Mouse (Mus musculus) megakaryocyte, embryonic 14.5 days (primary cell): ENCODE data around the gene Parp9. TPM values are rescaled to one million over a fixed set of nuclear protein-coding genes. Genes with fewer than 3 reads are reported as not detected.
"Not testable (repeated sequence)": the region's sequence is repeated elsewhere in the genome, so short reads cannot be mapped to it uniquely, and the experiment has no call there.

Experiments used
- H3K27me3 ChIP-seq: replicated peaks from 2 replicates; pipeline ENCODE3; 2012; ENCODE audit warnings: inconsistent platforms
- H3K36me3 ChIP-seq: replicated peaks from 2 replicates; pipeline ENCODE3; 2012; ENCODE audit warnings: low read length, inconsistent platforms, mixed read lengths
- H3K4me1 ChIP-seq: 2 replicates; pipeline ENCODE4 v1.6.1; 2012; ENCODE audit warnings: inconsistent platforms
- H3K4me3 ChIP-seq: replicated peaks from 2 replicates; pipeline ENCODE3; 2012; ENCODE audit warnings: moderate library complexity, mild to moderate bottlenecking, inconsistent platforms
- H3K9me3 ChIP-seq: 2 replicates; pipeline ENCODE4 v1.6.1; 2012; ENCODE audit warnings: inconsistent platforms
- FLI1 ChIP-seq: IDR thresholded peaks from 2 replicates; pipeline ENCODE4 v1.6.1; 2012; ENCODE audit warnings: low read length, inconsistent platforms, mixed read lengths
- GATA1 ChIP-seq: IDR thresholded peaks from 3 replicates; pipeline ENCODE4 v1.6.1; 2012; ENCODE audit warnings: mixed read lengths, low read length, inconsistent platforms, borderline replicate concordance
- polyA plus RNA-seq: library from polyadenylated mRNA; stranded (reverse); fragments of >175 nt; gene quantifications from 2 replicates; pipeline ENCODE4 v1.2.3, GENCODE M21; 2012; ENCODE audit warnings: low replicate concordance; ENCODE audit not compliant: insufficient read depth

Parp9 gene
- polyA plus RNA-seq, 1 experiment: 3.0 TPM

GRCm38 (mm10) chr16:35966411-35967115 lies 28.3 kb downstream of the Parp9 start:
- no peak for TF ChIP-seq GATA1
- Histone ChIP-seq H3K36me3 (peaks cover 83% of the 10 kb centered on the region), H3K9me3 (no peaks in the 10 kb centered on the region)

DNA sequence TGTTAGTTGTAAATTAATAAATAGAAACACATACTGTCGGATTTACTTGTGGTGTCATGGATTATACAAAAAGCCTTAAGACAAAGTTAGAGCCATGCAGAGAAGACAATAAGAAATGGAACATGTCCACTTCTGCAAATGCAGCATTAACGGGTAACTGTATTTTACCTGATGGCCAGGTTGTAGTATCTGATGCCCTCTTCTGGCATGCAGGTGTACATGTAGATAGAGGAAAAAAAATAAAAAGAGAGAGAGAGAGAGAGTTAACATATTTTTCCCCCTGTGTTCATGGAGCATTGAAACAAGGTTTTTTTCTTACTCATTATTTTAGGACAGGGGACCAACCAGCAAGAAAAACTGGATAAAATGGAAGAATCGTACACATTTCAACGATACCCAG lies 29.0 kb downstream of the Parp9 start:
- Histone ChIP-seq H3K27me3 (no peaks in the 10 kb centered on the region), H3K9me3 (no peaks in the 10 kb centered on the region), H3K36me3 (peaks cover 85% of the 10 kb centered on the region), H3K4me1 (no peaks in the 10 kb centered on the region; the same call in 1 of the 2 replicates), H3K4me3 (no peak overlapping the region)
- TF ChIP-seq GATA1 (no peak), FLI1 (no peak)

More at GRCm38 (mm10) chr16:35966411-35967115, 28.3 kb downstream of the Parp9 start:
- no peak overlapping the region for H3K4me3 ChIP-seq
- no peaks in the 10 kb centered on the region for H3K27me3 ChIP-seq
- no peaks in the 10 kb centered on the region; the same call in 1 of the 2 replicates for H3K4me1 ChIP-seq

DNA sequence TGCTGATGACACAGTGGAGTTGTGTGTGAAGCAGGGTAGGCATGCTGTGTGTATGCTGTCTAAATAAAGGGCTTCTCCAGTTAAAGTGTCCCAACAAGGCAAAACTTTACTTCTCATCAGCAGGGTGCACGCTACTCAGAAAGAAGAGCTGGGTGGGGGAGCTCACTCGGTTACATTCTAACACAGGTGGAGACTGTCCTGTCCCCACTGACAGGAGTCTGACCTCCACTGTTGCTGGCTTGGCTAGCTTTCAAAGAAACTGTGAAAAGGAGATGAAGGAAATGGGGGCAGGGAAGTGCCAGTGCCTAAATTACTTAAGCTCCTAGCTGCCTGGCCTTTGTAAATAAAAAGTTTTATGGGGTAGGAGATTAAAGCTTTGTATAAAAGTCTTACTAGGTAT lies 29.9 kb downstream of the Parp9 start:
- H3K36me3 ChIP-seq: peaks cover 90% of the 10 kb centered on the region
- TF ChIP-seq FLI1: no peak
- no peak for TF ChIP-seq GATA1
- H3K9me3 ChIP-seq: no peaks in the 10 kb centered on the region

DNA sequence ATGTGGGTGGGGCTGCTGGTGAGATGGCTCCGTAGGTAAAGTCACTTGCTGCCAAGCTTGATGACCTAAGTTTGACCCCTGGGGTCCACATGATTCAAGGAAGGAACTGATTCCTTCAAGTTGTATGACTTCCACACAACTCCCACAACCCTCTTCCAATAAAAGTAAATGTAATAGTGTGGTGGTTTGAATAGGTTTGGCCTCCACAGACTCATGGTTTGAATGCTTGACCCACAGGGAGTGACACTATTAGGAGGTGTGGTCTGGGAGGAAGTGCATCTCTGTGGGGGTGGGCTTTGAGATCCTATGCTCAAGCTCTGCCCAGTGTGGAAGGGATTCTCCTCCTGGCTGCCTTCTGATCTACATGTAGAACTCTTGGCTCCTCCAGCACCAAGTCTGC lies 35.8 kb downstream of the Parp9 start:
- TF ChIP-seq GATA1 (no peak), FLI1 (no peak)
- no peak overlapping the region for H3K4me3 ChIP-seq
- peaks cover 46% of the 10 kb centered on the region for H3K36me3 ChIP-seq
- no peaks in the 10 kb centered on the region for H3K9me3 ChIP-seq
- no peaks in the 10 kb centered on the region for H3K4me1 ChIP-seq
- no peaks in the 10 kb centered on the region for H3K27me3 ChIP-seq

More for the DNA sequence above, 29.9 kb downstream of the Parp9 start:
- no peaks in the 10 kb centered on the region; the same call in 1 of the 2 replicates for H3K4me1 ChIP-seq
- H3K27me3 ChIP-seq: no peaks in the 10 kb centered on the region
- H3K4me3 ChIP-seq: no peak overlapping the region

DNA sequence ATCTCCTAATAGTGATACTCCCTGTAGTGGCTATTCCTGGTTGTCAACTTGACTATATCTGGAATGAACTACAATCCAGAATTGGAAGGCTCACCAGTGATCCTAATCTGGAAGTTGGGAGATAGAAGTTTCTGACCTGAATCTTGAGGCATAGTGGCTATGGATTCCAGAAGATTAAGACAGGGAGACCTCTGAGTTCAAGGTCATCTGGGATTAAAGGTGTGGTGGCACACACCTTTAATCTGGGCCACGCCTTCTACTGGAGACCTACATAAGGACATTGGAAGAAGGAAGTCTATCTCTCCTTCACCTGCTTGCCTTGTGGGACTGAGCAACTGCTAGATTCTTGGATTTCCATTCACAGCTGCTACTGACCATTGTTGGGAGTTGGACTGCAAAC lies 40.2 kb downstream of the Parp9 start, which contains the start of gene Kpna1:
Gene Kpna1 (plus strand): TSS at position 301 of the 400 bp plus-strand sequence.
- H3K27me3 ChIP-seq, H3K4me3 ChIP-seq, H3K9me3 ChIP-seq, H3K4me1 ChIP-seq, H3K36me3 ChIP-seq: not testable (repeated sequence)

- peaks cover 28% of the 10 kb centered on the region for H3K4me1 ChIP-seq
- H3K4me3 ChIP-seq: no peak overlapping the region
- no peaks in the 10 kb centered on the region for H3K27me3 ChIP-seq
- no peaks in the 10 kb centered on the region for H3K9me3 ChIP-seq
- no peaks in the 10 kb centered on the region for H3K36me3 ChIP-seq
- TF ChIP-seq GATA1: no peak
- TF ChIP-seq FLI1: no peak
Observed at GRCm38 (mm10) chr16:35981363-35981821, 43.1 kb downstream of the Parp9 start.

- peak overlapping the region; percentile 95 for H3K4me3 ChIP-seq
- no peaks in the 10 kb centered on the region for H3K9me3 ChIP-seq
- peaks cover 39% of the 10 kb centered on the region for H3K4me1 ChIP-seq
- TF ChIP-seq GATA1 (no peak), FLI1 (no peak)
- no peaks in the 10 kb centered on the region for H3K27me3 ChIP-seq
- H3K36me3 ChIP-seq: no peaks in the 10 kb centered on the region
Observed at GRCm38 (mm10) chr16:35982506-35982901, 44.2 kb downstream of the Parp9 start.

DNA sequence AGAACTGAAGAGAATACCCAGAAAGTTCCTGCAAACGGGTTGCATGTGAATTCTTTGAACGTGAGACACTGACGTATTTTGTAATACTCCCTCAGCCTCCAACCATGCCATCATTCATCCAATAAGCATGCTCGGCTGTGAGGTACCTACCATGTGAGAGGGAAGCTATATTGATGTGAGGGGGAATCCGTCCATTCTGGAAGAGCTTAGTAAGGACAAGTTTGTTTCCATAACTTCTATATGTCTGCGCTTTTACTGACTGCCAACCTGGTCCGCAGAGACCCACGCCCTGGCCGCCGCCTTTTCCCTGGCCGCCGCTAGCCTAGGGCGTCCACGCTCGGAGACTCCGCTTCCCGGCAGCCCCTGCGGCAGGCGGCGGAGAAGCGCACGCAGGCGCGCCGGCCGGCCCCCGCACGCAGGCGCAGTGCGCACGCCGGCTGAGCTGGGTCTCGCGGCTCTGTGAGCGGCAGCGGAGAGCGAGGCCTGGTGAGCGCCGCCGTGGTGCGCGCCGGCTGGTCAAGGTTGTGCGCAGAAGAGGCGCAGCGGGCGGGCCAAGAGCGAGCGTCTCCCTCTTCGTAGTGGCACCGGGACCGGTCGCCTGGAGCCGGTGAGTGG lies 44.7 kb downstream of the Parp9 start:
- peaks cover 44% of the 10 kb centered on the region for H3K4me1 ChIP-seq

GRCm38 (mm10) chr16:35983517-35984101 lies 45.3 kb downstream of the Parp9 start:
- Histone ChIP-seq H3K27me3 (no peaks in the 10 kb centered on the region), H3K4me1 (peaks cover 50% of the 10 kb centered on the region), H3K9me3 (no peaks in the 10 kb centered on the region)

More for the DNA sequence above, 44.7 kb downstream of the Parp9 start:
- TF ChIP-seq GATA1: no peak
- TF ChIP-seq FLI1: no peak
- H3K4me3 ChIP-seq: peak overlapping the region; percentile 95
- H3K9me3 ChIP-seq: no peaks in the 10 kb centered on the region
- H3K27me3 ChIP-seq: no peaks in the 10 kb centered on the region
- no peaks in the 10 kb centered on the region for H3K36me3 ChIP-seq

DNA sequence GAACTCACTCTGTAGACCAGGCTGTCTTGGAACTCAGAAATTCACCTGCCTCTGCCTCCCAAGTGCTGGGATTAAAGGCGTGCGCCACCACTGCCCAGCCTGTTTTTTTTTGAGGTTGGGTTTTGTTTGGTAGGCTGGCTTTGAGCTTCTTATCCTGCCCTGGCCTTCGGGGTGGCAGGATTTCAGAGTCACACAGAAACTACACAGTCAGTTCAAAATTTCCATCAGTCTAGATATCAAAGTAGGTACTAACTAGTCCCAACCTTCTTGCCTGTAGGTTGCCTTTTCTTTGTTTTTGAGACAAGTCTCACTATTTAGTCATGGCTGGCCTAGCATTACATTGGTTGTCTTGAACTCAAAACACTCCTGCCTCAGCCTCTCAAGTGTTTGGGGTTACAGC lies 46.2 kb downstream of the Parp9 start:
- no peaks in the 10 kb centered on the region for H3K9me3 ChIP-seq
- peak overlapping the region; percentile 86 for H3K4me3 ChIP-seq
- H3K36me3 ChIP-seq: peaks cover 1% of the 10 kb centered on the region
- peaks cover 56% of the 10 kb centered on the region for H3K4me1 ChIP-seq
- no peak for TF ChIP-seq GATA1
- no peak for TF ChIP-seq FLI1
- no peaks in the 10 kb centered on the region for H3K27me3 ChIP-seq

More at GRCm38 (mm10) chr16:35983517-35984101, 45.3 kb downstream of the Parp9 start:
- Histone ChIP-seq H3K36me3 (no peaks in the 10 kb centered on the region), H3K4me3 (peak overlapping the region; percentile 95)
- no peak for TF ChIP-seq FLI1
- TF ChIP-seq GATA1: no peak
